Mouse (Mus musculus): Measurements from ENCODE around the gene Uqcc2. TPM values are rescaled to one million over a fixed set of nuclear protein-coding genes. Genes with fewer than 3 reads are reported as not detected.

The Uqcc2 gene
- total RNA-seq (2021), result 100 to 1,000 TPM; 323 to 335 TPM

DNA sequence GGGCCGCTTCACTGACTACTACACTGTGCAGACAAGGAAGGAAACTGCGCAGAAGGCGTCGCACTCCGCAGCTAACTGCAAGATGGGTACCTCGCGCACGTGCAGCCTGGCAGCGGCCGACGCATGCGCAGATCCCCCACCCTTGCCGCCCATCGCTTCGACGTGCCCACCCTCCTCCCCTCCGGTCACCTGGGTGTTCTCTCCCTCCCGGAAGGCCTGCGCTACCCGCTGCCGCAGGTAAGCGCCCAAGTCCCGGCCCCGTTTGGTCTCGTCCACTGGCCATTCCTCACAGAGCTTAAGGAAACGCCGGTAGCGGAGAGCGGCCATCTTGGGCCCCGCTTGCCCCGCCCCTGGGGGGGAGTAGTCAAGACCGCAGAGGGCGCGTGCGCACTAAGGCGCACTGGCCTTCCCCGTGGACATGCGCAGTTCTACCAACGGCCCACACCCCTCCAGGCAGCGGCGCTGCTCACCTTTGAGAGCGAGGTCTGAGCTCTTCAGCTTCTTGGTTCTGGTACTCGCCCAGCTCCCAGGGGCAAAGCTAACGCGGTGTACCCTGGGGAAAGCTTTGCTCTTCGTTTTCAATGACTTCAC is at the start of gene Uqcc2:
Uqcc2 (minus strand) TSS at position 366 of the 591 bp plus-strand sequence.
- intact Hi-C loops (cut with DNase I), result loop anchor here (2.0 to 5.0 kb wide), 2 partner anchors 47 to 69 kb away; partner anchors contain the start of gene Lemd2
- DNase-seq (ENCODE audit: low spot score), result peak; percentile 94

DNA sequence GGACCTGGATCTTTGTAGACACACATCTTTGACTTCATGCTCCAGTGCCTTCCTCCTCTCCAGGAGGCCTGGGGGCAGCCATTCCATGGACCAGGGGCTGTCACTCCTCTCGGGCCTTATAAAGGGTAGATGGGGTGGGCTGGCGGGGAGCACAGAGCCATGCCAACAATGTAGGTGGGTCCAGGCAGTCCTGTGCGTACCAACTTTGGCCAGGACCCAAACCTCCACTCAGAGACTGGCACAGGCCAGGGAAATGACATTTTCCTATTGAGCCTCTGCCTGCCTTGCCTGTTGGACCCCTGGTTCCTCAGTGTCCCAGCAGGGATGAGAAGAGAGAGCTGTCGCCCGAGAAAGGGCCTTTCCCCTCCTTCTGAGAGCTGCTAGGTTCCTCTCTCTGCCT is 48.7 kb upstream of the Uqcc2 start:
- intact Hi-C loops (cut with DNase I), result no loop called here
- no peak for DNase-seq (ENCODE audit: low spot score)

DNA sequence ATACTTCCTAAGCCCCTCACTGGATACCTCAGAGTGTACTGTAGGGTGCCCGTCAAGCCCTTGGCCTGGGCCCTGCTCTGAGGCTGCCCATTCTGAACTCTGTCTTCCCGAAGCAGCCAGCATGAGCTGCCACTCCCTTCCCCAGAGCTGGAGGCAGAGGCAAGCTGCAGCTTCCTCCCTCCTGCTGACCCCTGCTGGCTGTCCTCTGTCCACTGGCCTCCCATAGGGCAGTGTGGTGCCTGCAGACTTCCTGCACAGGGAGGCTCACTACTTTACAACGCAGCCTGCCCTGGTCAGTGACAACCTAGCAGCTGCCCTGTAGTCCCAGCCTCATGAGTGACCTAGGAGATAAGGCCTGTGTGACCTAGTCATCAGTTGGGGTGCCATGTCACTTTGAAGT is 48.0 kb upstream of the Uqcc2 start:
- intact Hi-C loops (cut with DNase I), result loop anchor here (2.0 kb wide), 1 partner anchor 47 kb away; no protein-coding TSS in a partner anchor
- peak; percentile 33 for DNase-seq (ENCODE audit: low spot score)

DNA sequence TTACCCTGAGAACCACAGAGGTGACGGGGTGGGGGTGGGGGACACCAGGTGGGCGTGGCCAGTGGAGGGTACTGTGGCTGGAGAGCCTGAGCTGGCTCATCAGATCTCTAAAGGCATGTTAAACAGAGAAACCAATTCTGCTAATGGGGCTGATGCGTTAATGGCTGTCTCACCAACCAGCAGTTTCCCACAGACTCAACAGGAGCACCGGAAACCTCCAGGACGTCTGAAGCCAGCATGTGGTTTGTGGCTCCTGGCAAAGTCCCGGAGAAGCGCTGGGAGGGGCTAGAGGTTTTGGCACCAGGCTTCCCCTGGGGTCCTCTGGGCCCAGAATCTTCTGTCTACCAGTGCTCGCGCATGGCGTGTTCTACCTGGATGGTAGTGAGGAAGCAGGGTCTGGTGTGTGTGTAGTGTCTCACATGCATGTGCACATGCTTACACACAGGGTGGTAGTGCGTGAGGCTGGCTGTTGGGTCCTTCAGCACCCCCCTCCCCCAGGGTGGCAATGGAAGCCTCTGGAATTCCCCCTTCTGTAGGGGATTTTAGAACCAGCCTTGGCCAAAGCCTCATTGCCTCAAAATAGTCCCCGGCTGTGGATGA is 46.1 kb upstream of the Uqcc2 start:
- no peak for DNase-seq (ENCODE audit: low spot score)
- intact Hi-C loops (cut with DNase I), result loop anchor here (2.0 kb wide), 1 partner anchor 45 kb away; no protein-coding TSS in a partner anchor

DNA sequence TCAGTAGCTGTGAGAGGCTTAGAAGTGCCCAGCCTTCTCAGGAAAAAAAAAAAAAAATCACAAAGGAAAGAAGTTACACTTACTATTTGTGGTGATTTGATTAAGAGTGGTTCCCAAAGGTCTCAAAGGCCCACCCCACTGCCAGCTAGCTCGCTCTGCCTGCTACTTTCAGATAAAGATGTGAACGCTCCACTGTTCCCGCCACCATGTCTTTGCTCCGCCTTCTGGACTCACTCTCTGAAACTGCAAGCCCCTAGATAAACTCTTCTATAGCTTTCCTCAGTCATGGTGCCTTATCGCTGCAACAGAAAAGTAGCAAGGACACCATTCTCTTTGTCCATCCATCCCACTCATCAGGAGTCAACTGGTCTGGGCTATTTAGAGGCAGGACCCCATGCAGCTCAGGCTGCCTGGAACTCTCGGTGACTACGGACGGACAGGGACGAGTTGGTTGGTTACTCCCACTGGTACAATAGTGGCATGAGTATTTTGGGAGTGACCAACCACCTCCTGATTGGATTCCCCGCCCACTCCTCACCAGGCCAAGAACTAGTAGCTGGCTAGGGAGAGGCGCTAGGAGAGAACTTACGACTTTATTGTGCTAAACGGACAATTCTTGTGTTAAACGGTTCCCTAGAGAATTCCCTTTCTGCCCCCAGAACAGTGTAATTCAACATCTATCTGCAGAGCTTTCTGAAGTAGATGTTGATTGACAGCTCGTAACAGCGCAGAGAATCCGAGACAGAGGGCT is 44.9 kb upstream of the Uqcc2 start:
- DNase-seq (ENCODE audit: low spot score), result no peak
- intact Hi-C loops (cut with DNase I), result no loop called here

DNA sequence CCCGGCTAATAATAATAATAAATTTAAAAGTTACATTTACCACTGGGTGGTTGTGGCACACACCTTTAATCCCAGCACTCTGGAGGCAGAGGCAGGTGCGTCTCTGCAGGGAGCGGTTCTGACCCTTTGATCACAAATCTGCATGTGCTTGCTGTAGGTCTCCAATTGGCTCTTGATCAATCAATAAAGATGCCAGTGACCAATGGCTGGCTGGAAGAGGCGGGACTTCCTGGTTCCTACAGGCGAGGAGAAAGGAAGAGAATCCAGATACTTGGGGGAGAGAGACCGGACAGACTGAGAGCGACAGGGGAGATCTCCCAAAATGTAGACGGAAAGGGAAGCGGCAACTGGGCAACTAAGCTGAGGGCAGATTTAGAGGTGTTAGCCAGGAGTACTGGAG is 44.3 kb upstream of the Uqcc2 start:
- intact Hi-C loops (cut with DNase I), result no loop called here
- no peak for DNase-seq (ENCODE audit: low spot score)

DNA sequence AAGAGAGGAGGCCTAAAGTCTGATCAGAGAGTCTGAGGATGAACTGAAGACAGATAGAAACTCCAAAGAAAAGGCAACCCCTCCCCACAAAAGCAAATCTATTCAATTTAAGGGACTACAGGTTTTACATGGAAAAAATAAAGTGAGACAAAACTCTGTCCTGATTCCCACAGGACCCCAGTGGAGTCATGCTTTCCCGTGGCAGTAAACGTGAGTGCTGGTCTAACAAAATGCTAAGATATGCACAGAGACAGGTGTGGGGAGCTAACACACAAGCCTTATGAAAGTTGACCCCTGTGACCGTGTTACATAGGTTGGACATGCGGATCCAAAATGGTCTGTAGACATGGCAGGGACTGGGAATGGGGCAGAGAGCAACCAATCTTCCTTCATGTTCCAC is 43.0 kb upstream of the Uqcc2 start:
- DNase-seq (ENCODE audit: low spot score), result no peak
- intact Hi-C loops (cut with DNase I), result no loop called here

DNA sequence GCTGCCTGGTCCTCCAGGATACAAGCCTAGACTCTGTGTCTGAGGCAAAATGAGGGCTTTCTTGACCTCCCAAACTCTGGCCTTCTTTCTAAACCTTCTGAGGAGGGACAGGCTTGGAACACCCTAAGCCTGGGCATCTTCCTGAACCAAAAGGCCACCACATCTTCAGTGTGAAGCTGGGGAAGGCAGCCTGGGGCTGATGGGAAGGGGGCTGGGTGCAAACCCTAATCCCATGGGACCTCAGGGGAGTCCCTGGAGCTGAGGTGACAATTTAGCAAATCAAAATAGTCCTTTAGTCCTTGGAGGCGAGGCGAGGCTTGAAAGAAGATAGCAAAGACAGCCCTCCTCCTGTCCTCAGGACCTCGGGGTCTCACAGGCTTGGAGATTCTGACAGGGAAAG is 42.6 kb upstream of the Uqcc2 start:
- DNase-seq (ENCODE audit: low spot score), result no peak
- intact Hi-C loops (cut with DNase I), result no loop called here

DNA sequence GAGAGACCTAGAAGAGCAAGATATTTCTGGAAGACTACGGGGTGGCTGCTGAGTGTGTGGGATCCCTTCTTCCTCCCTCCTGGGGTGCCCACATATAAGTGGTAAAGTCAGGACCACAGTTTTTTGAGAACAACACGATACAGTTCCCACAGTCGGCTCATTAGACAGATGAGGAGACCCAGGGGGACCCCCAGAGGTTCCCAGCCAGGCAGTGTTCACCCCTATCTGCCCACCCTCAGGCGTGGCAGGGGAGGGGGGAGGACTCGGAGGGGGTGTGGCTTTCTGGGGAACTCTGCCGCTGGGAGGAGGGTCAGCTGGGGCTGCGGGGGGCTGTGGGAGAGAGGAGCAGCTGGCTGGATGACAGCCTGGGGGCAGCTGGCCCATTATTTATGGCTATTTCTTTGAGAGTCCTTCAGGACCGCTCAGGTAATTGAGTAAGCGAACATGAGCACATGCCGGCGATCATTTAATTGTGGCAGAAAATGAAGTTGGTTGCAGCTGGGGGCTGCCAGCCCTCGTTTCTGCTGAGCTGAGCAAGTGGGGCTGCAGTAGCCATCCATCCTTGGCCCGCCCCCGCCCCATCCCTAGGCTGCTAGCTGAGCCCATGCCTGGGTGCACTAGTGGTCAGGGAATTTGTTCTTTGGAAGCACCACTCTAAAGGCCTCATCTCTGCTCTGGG is 41.6 kb upstream of the Uqcc2 start:
- DNase-seq (ENCODE audit: low spot score), result no peak
- intact Hi-C loops (cut with DNase I), result no loop called here

DNA sequence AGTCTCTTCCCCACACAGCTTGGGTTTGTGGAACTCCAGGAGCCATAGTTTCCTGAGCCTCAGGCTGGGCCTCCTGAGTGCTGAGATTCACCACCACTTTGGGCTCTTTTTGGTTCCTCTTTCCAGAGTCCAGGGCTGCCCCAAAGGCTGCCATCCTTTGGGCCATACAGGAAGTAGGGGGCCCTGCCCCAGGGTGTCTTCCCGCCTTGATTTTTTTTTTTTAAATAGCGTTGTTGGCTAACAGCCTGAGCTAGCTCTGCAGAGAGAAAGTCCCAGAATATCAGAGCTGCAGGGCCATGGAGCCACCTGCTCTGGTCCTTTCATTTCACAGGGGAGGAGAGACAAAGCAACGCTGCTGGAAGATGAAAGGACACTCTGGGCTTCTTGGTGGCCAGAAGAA is 40.0 kb upstream of the Uqcc2 start:
- DNase-seq (ENCODE audit: low spot score), result no peak
- intact Hi-C loops (cut with DNase I), result no loop called here

DNA sequence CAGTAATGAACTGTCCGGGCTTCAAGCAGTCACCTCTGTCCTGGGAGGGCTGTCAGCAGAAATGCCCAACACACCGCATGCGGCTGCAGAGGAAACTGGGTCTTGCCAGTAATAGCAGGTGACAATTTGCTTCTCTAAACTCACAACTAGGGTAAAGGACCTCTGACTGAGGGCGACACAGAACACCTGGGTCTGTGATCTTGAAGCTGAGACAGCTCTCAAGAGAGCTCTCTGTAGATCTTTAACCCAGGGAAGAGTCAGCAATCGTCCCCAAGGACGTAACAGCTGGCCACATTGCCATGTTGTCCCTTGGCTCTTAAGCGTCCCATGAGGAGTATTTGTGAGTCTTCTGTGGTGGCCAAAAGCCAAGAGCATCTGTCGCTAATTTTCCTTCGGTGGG is 38.7 kb upstream of the Uqcc2 start:
- intact Hi-C loops (cut with DNase I), result no loop called here
- no peak for DNase-seq (ENCODE audit: low spot score)

DNA sequence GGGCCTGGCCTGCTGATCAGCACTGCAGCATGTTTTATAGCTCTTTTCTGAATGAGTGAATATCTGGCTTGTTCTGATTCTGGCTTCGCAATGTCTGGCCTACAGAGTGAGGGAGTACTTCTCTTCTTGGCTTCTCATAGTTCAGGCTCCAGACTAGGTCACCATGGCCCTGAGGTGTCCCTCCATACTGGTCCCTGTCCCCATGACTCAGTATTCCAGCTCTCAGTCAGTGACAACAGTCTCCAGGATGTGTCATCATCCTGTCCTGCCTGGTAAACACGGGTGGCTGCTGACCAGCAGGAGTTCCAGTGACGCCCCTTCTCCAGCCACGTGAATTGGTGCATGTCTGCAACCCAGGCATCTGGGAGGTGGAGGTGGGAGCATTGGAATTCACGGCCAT is 37.4 kb upstream of the Uqcc2 start:
- no peak for DNase-seq (ENCODE audit: low spot score)
- intact Hi-C loops (cut with DNase I), result no loop called here

DNA sequence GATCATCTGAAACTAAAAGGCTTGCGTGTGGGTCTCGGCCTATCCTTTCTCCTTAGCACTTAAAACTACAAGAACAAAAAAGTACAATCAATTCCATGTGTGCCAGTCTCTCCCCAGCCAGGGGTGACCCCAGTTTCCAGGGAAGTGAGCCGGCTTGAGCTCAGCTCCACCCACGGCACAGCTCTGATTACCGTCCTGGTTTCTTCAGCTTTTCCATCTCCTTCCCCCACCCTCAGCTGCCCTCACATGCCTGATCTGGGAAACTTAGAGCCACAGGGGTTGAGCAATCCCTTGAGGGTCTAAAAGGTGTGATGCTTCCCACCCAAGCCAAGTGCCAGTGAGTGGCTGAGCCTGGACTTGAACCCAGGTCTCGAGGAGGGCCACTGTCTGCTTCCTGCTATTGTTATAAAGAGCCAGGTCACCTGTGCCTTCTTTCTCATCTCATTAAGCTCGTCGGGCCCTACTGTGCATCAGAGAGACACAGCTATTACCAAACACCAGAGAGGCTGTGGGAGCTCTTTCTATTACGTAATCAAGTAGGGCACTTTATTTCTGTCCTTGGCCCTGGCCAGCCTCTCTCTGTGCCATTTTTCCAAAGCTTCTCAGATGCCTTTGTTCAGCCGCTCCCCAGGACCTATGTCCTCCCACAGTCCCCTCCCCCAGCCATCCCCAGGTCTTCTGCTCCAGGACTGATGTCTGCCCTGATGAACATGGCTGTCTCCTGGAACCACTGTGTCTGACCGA is 36.4 kb upstream of the Uqcc2 start:
- DNase-seq (ENCODE audit: low spot score), result no peak
- intact Hi-C loops (cut with DNase I), result no loop called here

DNA sequence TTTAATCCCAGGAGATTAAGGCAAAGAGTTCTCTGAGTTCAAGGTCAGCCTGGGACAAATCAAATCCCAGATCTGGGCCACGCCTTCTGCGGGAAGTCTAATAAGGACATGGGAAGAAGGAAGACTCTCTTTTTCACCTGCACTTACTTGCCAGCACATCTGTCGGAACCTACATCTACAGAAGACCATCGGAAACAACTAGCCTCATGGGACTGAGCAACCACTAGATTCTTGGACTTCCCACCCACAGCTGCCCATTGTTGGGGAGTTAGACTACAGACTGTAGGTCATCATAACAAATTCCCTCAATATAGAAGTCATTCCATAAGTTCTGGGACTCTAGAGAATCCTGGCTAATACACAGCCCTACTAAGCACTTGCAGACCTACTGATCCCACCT is 34.9 kb upstream of the Uqcc2 start:
- intact Hi-C loops (cut with DNase I), result no loop called here
- no peak for DNase-seq (ENCODE audit: low spot score)

DNA sequence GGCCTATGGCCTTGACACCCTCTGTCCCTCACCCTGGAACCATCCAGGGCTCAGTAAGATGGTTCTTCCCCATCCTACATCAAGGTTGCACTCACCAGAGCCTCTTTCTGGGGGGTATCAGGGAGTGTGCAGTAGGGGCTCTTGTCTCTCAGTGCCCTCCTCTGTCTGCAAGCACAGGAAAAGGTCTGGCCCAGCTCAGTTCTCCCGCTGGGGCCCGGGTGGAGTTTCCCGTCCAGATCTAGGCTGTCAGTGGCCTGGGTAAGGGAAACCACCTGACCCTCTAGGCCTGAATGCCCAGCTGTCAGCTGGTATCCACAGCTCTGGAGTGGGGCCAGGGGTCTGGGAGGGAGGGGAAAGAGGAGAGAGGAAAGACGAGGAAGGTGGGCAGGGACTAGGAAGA is 33.8 kb upstream of the Uqcc2 start, which contains the start of gene Ip6k3:
Ip6k3 (minus strand) TSS at position 251 of the 400 bp plus-strand sequence.
- intact Hi-C loops (cut with DNase I), result no loop called here
- no peak for DNase-seq (ENCODE audit: low spot score)

DNA sequence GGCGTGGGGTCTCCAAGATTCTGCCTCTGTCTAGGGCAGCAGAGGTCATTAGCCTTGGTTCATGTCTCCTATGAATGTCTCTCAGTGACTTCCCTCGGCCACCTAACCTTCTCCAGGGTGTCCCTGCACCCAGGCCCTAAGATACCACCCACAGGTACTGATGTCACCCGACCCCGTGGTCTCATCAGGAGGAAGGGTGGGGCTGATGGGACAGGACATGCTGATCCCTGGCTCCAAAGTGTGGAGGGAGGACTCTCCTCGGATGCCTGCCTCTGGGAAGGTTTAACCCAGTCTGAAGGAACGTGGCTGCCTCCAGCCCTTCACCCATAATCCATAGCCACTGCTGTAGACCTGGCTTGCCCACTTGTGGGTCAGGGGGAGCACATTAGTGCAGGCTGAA is 33.2 kb upstream of the Uqcc2 start:
- intact Hi-C loops (cut with DNase I), result no loop called here
- DNase-seq (ENCODE audit: low spot score), result no peak

DNA sequence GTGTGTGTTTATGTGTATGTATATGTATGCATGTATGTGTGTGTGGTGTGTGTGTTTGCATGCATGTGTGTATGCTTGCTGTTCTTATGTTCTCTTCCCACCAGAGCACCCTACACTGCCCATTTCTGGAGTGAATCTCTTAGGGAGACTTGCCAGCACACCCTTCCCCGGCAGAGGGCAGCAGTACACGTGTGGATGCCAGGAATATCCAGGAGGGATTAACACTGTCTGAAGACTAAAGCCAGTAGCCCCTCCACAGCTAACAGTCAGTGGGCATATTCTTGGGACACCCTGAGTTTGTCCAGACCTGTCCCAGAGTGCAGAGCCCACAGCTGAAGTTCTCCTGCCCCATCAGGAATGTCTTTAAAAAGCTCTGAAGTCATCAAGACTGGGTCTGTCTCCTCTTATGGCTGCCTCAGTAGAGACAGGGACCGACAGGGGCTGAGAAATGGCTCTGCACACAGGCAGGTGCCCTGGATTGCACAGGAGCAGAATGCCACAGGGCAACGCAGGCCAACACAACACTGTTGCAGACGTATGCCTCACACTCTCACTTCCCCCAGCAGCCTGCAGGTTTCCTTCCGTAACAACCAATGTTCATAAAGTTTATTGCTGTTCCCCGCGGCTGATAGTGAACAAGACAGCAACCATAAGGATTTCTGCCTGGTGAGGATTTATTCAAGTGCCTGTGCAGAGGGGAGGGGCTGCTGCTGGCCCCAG is 31.5 kb upstream of the Uqcc2 start:
- no peak for DNase-seq (ENCODE audit: low spot score)
- intact Hi-C loops (cut with DNase I), result no loop called here

DNA sequence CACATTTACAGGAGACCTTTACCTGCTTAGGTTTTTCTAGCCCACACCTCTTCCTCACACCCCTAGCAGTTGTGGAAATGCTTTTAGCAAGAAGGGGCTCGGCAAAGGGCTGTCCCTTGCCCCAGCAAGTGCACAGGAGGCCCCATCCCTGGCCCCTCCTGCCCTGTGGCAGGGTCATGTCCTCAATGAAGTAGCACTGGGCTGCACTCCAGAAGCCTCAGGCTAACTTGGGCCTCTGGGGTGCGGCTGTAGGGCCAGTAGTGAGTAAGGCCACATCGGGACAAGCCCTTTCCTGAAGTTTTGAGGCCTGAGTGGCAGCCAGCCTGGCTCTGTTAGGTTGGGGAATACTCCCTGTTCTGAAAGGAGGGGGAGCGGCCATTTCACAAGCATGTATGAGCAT is 27.2 kb upstream of the Uqcc2 start:
- DNase-seq (ENCODE audit: low spot score), result peak; percentile 52
- intact Hi-C loops (cut with DNase I), result no loop called here

DNA sequence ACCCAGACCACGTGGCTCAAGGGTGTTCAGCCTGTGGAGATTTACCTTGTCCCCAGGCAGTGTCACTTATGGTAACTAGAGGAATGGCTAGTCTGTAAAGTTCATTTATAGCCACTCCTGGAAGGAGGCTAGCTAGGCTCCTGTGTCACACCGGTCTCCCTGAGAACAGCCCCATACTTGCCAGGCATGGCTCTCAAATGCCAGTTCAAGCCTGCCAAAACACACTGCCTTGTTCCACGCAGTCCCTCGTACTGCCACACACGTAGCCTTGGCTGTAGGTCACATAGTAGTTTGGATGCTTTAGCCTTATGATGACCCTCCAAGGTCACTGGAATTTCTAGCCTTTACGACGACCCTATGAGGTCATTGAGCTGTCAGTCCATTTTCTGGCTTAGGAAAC is 25.5 kb upstream of the Uqcc2 start:
- intact Hi-C loops (cut with DNase I), result no loop called here
- no peak for DNase-seq (ENCODE audit: low spot score)

All from heart, postnatal 25 days (tissue).